Mouse (Mus musculus): Measurements from ENCODE around the gene Hrh1.

Gene Hrh1

DNA sequence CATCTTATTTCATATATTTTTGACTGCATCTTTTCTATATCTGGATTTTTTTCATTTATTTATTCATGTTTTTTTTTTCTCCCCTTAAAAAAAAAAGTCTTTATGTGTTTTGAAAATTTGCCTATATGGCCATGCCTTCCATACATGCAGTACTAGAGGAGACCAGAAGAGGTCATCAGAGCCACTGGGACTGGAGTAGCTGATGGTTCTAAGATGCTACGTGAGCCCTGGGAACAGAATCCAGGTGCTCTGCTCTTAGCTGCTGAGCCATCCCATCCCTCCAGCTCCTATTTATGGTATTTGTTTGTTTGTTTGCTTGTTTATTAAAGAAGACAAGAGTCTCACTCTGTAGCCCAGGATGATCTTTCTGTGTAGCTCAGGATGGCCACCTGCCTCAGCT is 8.9 kb downstream of the Hrh1 start:
- no peak for DNase-seq (ENCODE audit: low spot score)

GRCm38 (mm10) chr6:114407049-114407448 is 9.3 kb downstream of the Hrh1 start:
- DNase-seq (ENCODE audit: low spot score): no peak

GRCm38 (mm10) chr6:114408278-114408677 is 10.5 kb downstream of the Hrh1 start:
- no peak for DNase-seq (ENCODE audit: low spot score)

- DNase-seq (ENCODE audit: low spot score): no peak
These were observed 14.2 kb downstream of the Hrh1 start for GRCm38 (mm10) chr6:114411913-114412312.

GRCm38 (mm10) chr6:114414510-114414909 is 16.8 kb downstream of the Hrh1 start:
- DNase-seq (ENCODE audit: low spot score): no peak

- DNase-seq (ENCODE audit: low spot score): no peak
These were observed 20.3 kb downstream of the Hrh1 start for GRCm38 (mm10) chr6:114418037-114418436.

- DNase-seq (ENCODE audit: low spot score): no peak
These were observed 23.3 kb downstream of the Hrh1 start for GRCm38 (mm10) chr6:114421061-114421460.

DNA sequence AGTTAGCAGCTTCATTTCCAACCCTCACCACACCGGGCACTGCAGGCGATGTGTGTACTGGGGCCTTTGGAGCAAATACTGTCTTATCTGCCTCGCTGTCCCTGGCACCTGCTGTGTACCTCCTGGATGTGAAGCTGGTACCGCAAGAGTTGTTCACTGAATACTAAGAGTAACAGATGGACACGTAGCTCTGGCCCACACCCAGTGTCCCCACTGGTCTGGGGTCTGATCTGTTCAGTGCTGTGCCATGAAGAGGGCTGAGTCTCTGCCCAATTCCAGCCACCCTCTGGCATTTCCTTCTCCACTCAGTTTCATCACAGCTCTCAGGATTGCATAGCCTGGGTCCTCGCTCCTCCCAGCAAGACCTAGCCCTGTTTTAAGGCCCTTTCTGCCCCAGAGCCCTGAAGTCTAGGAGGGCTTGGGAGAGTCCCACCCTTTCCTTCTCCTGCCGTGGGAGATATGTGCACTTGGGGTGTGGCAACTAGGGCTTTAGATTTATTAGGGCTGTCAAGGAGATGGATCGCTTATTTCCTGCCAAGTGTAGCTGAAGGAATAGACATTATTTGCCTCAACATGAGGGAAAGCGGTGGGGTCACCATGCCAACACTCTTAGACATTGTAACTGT is 25.4 kb downstream of the Hrh1 start:
- DNase-seq (ENCODE audit: low spot score): no peak

DNA sequence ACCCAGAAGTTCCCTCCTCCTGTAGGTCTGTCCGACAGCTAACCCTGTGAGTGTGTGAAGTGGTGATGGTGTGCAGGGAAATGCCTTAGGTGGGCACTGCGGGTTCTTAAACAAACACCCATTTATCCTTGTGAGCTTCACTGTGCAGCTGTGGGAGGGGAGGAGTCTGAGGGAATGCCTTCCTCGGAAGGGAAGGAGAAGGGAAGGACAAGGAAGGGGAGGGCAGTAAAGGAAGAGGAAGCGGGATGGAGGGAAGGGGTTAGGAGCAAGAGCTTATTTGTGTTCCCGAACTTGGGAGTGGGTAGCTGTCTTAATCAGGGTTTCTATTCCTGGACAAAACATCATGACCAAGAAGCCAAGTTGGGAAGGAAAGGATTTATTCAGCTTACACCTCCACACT is 27.6 kb downstream of the Hrh1 start:
- no peak for DNase-seq (ENCODE audit: low spot score)

DNA sequence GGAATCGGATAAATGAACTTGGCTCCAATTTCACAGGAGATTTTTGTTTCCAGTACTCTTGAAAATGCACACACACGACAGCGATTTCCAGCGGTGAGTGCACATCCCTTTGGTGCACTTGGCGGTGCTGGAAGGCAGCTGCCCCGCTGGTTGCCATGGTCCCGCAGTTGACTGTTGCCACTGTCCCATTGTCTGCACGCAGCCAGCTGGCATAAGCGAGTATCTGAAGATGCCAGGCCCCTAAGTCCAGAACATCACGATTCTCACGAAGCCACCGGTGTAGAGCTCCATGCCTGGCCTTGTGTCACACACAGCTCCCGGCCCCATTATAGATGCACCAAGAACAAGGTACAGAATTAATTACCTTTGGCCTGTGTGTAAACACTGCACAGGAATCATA is 29.9 kb downstream of the Hrh1 start:
- DNase-seq (ENCODE audit: low spot score): no peak

GRCm38 (mm10) chr6:114428831-114429230 is 31.1 kb downstream of the Hrh1 start:
- no peak for DNase-seq (ENCODE audit: low spot score)

DNA sequence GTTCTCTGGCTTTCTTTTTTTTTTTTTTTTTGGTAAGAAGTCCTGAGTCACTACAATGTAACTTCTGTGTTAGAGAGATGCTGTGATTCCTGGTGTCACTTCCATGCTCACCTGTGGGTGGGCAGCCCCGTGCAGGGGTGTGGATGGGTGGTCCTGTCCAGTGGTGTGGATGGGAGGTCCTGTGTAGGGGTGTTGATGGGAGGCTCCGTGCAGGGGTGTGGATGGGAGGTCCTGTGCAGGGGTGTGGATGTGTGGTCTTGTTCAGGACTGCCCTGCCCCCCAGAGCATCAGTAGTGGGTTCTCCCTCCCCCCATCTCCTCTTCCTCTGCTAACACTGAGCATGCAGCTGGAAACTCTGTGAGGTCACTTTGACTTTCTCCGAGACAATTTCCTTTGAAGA is 34.9 kb downstream of the Hrh1 start:
- DNase-seq (ENCODE audit: low spot score): no peak

DNA sequence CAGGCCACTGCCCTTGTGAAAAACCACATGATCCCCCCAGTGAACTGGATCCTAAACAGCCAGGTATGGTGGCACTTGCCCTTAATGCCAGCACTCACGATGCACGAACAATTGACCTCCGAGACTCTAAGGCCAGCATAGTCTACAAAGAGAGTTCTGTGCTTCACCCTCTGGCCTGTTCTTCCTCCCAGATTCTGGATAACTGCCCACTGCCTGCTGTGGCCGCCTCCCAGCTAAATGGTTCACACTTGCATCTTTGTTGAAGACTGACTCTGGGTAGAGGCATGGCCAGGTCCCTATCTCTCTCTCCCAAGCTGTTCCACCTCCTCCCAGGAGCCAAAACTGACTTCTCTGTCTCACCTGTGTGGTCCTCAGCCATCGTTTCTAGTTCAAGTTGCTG is 36.8 kb downstream of the Hrh1 start:
- DNase-seq (ENCODE audit: low spot score): no peak

GRCm38 (mm10) chr6:114440302-114440701 is 42.6 kb downstream of the Hrh1 start:
- DNase-seq (ENCODE audit: low spot score): no peak

GRCm38 (mm10) chr6:114440788-114441453 is 43.2 kb downstream of the Hrh1 start:
- no peak for DNase-seq (ENCODE audit: low spot score)

DNA sequence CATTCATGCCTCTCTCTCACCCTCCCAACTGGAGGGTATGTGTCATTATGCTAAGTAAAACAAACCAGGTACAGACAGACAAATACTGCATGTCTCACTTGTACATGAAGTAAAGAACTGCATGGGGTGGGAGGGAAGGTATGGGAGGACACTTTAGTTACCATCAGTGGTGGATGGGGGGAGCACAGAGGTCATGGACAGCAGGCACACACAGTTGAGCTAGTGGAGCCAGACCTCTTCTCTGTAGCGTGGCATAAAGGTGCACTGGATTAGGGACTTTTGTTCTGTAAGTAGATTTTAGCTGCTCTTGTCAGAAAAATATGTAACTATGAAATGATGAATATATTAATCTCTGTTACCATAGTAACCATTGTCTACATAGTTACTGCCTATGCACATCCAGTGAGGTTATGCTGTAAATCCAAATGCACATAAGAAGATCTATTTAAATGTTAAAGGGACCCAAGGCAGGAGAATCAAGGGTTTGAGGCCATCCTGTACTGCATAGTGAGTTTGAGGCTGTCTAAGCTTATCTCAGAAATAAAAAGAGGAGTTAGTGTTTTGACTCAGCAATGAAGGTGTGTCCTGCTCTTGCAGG is 46.6 kb downstream of the Hrh1 start:
- no peak for DNase-seq (ENCODE audit: low spot score)

DNA sequence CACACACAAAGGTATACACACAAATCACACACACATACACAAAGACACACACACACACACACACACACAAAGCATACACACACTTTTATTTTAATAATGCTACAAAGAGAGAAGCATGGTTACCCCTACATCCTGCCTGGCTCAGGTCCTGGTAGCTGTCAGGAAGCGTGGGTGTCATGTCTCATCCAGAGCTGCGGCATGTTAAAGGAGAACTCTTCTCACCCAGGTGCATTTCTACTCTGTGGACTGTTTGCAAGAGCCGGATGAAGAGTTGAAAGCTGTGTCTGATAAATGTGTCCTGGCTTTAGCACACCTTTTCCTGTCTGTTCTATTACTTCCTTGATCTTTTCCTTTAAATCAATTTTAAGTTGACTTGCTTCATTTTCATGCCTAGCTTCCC is 47.2 kb downstream of the Hrh1 start:
- no peak for DNase-seq (ENCODE audit: low spot score)

DNA sequence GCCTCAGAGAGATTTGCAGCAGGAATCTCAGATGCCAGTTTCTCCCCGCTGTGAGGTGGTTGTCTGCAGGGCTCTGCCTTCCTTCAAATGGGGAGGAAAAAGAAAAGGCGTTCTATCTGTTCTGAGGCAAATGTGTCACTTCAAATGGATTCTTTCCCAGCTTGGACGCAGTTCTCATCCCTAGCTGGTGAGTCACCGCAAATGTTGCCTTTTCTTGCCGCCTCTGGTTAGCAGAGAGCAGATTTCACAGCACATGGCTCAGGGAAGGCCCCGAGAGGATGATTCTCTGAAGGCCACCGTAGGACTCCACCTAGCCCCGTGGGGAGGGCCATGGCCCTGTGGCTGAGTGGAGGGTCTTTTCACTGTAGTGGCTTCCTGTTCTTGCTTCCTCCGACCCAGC is 51.2 kb downstream of the Hrh1 start:
- no peak for DNase-seq (ENCODE audit: low spot score)

GRCm38 (mm10) chr6:114455267-114455666 is 57.5 kb downstream of the Hrh1 start:
- no peak for DNase-seq (ENCODE audit: low spot score)

GRCm38 (mm10) chr6:114456255-114457042 is 58.7 kb downstream of the Hrh1 start:
- no peak for DNase-seq (ENCODE audit: low spot score)

- DNase-seq (ENCODE audit: low spot score): no peak
These were observed 59.6 kb downstream of the Hrh1 start for GRCm38 (mm10) chr6:114457299-114457698.

DNA sequence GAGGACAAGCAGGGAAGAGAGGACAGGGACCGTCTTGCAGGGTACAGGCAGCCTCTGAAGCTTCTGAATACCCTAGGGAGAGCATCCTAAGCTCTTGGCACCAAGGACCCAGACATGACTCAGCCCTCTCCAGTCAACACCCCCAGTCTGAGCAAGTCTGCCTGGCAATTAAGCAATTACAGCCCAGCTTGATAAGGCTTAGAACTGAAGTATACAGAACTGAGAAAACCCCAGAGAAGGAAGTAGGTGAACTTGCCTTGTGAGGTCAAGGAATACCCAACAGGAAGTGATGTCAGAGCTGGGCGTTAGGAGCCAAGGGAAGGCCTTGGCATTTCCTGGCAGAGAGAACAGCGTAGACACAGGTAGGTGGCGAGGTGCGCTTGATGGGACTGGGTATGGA is 60.5 kb downstream of the Hrh1 start:
- DNase-seq (ENCODE audit: low spot score): no peak

GRCm38 (mm10) chr6:114459969-114460368 is 62.2 kb downstream of the Hrh1 start:
- DNase-seq (ENCODE audit: low spot score): no peak

Data from c-Kit-positive CD71-positive TER-119-positive erythroid progenitor cells, embryonic 14.5 days (primary cell).